ENCODE assay signal across 9 mouse cellular contexts in the genomic region with DNA sequence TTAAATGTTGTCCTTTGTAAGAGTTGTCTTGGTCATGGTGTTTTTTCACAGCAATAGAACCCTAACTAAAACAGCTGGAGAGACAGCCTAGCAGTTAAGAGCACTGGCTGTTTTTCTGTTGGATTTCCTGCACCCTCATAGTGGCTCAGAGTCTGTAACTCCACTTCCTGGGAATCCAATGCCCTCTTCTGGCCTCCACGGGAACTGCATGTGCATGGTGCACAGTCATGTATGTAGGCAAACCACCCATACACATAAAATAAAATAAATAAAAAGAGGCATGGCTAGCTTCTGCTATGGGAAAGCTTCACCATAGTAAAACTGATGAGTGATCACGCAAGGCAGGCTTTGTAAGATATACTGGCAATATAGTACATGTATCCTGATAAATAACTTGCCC. TPM values are rescaled to one million over a fixed set of nuclear protein-coding genes. Genes with fewer than 3 reads are reported as not detected.
DNase-seq lines count a peak whose midpoint lies in the region; ATAC-seq and TF ChIP-seq lines count a peak whose summit lies in the region.
"Had no signal": no experiment of that assay in that cellular context is flagged by ENCODE, and none has a peak within 500 bp of the region (broad histone marks: within the 10 kb centered on the region; RNA-seq: fewer than 3 reads in every experiment).

No protein-coding gene starts in this region.

- intact Hi-C loops in gastrocnemius, adult 2 months (cut with DNase I) = loop anchor here (2.0 kb wide), 1 partner anchor 18 kb away; the partner anchor contains the start of gene Cerk

- H3K36me3 ChIP-seq in testis, adult 2 months (ENCODE audit: control insufficient read depth, insufficient read depth, low read length) = no peaks in the 10 kb centered on the region
- H3K36me3 ChIP-seq in liver, postnatal 0 days (replicated peaks; ENCODE audit: insufficient read depth, low read length) = no peaks in the 10 kb centered on the region
- H3K36me3 ChIP-seq: stomach, embryonic 15.5 days had no signal

- TF ChIP-seq CTCF in gastrocnemius, adult 2 months (IDR thresholded peaks at IDR 0.05) = peak; percentile 77
- TF ChIP-seq CTCF in testis, adult 2 months (IDR thresholded peaks at IDR 0.05; ENCODE audit: control insufficient read depth, insufficient read depth, insufficient replicate concordance, low read depth, low read length) = peak; percentile 46; the same call in 1 of the 2 replicates
- TF ChIP-seq CTCF in liver, postnatal 0 days (IDR thresholded peaks at IDR 0.05; ENCODE audit: low read depth) = peak; percentile 80

- peak overlapping the region; percentile 79; the same call in 1 of the 2 replicates for H3K27ac ChIP-seq in gastrocnemius, adult 2 months
- no peak overlapping the region for H3K27ac ChIP-seq in testis, adult 2 months (ENCODE audit: control insufficient read depth, insufficient read depth, low read depth, low read length)
- 0 out of 2 replicates have a peak overlapping the region, but pooled peaks have one; percentile 59 for H3K27ac ChIP-seq in liver, postnatal 0 days (ENCODE audit: low read depth)
- H3K27ac ChIP-seq: stomach, embryonic 15.5 days had no signal

- H3K4me3 ChIP-seq in gastrocnemius, adult 2 months = no peak overlapping the region
- no peak overlapping the region for H3K4me3 ChIP-seq in testis, adult 2 months (ENCODE audit: control insufficient read depth, low read depth, low read length)
- no peak overlapping the region for H3K4me3 ChIP-seq in liver, postnatal 0 days (ENCODE audit: low read depth, low read length)
- H3K4me3 ChIP-seq: stomach, embryonic 15.5 days had no signal

- peaks cover 10% of the 10 kb centered on the region for H3K4me1 ChIP-seq in testis, adult 2 months (ENCODE audit: control insufficient read depth, insufficient read depth, low read length)
- H3K4me1 ChIP-seq in liver, postnatal 0 days (ENCODE audit: insufficient read depth) = peaks cover 39% of the 10 kb centered on the region

- TF ChIP-seq POLR2A in testis, adult 2 months (IDR thresholded peaks at IDR 0.05; ENCODE audit: control insufficient read depth, low read depth, low read length) = no peak

- no peak for ATAC-seq in liver, postnatal 0 days

- H3K9me3 ChIP-seq in liver, postnatal 0 days (ENCODE audit: low read length) = no peaks in the 10 kb centered on the region
- H3K9me3 ChIP-seq: stomach, embryonic 15.5 days had no signal

- H3K27me3 ChIP-seq in testis, adult 2 months (ENCODE audit: control insufficient read depth, insufficient read depth, low read length) = no peaks in the 10 kb centered on the region
- no peaks in the 10 kb centered on the region for H3K27me3 ChIP-seq in liver, postnatal 0 days (ENCODE audit: insufficient read depth, low read length)
- H3K27me3 ChIP-seq: stomach, embryonic 15.5 days had no signal

- 58% methylated on average over 2 of the region's 2 CpGs for WGBS in liver, postnatal 0 days (ENCODE audit: insufficient replicate concordance)

- peak; percentile 69 for DNase-seq in gastrocnemius, adult 2 months
- DNase-seq in gastrocnemius, postnatal 25 days = no peak
- DNase-seq in testis, postnatal 14 days (ENCODE audit: low spot score) = no peak
- DNase-seq in embryo, embryonic 10.5 days (ENCODE audit: low spot score) = peak; percentile 56
- DNase-seq in liver, postnatal 0 days = peak; percentile 79
- peak; percentile 57 to 77 for DNase-seq in spleen, postnatal 14 days (ENCODE audit: low spot score in 2 of 2)
- no peak for DNase-seq in right cerebral cortex, postnatal 36 days (ENCODE audit: low spot score in 2 of 2)

- H3K4me2 ChIP-seq in liver, postnatal 0 days (ENCODE audit: low read depth, low read length) = no peak overlapping the region
- H3K4me2 ChIP-seq: stomach, embryonic 15.5 days had no signal

- TF ChIP-seq EP300 in liver, postnatal 0 days (IDR thresholded peaks at IDR 0.05; ENCODE audit: low read depth) = no peak

- H3K9ac ChIP-seq in liver, postnatal 0 days (replicated peaks) = no peak overlapping the region
- H3K9ac ChIP-seq: stomach, embryonic 15.5 days had no signal

RNA-seq across cellular contexts. Expression of gene Tbc1d22a, which starts 9.0 kb away (rescaled TPM):
- 10 to 100 TPM; 12.4 to 16.3 TPM for total RNA-seq in gastrocnemius, adult 2 months (2021)
- total RNA-seq in gastrocnemius, postnatal 25 days (2021) = 10 to 100 TPM; 12.0 to 13.2 TPM
- polyA plus RNA-seq in testis, adult 2 months (2012; rRNA removed) = 19.5 and 23.0 TPM in 2 replicates
- polyA plus RNA-seq in liver, postnatal 0 days (2015; fragmentation: Nextera tagmentation; extraction: Ambion mirVana) = 6.0 and 6.4 TPM in 2 replicates

RNA-seq across cellular contexts. Expression of gene Cerk, which starts 19.4 kb away (rescaled TPM):
- total RNA-seq in gastrocnemius, adult 2 months (2021) = 1 to 10 TPM; 4.2 to 8.1 TPM
- total RNA-seq in gastrocnemius, postnatal 25 days (2021) = 1 to 10 TPM; 4.6 to 4.9 TPM
- polyA plus RNA-seq in testis, adult 2 months (2012; rRNA removed) = 61.5 and 61.7 TPM in 2 replicates
- 5.5 and 6.1 TPM in 2 replicates for polyA plus RNA-seq in liver, postnatal 0 days (2015; fragmentation: Nextera tagmentation; extraction: Ambion mirVana)

Comparison
In these comparisons a context has a peak if more than half of its experiments do, and no peak if none do; other contexts are left out.
1. DNase-seq: peak in gastrocnemius, adult 2 months (single experiment), embryo, embryonic 10.5 days (single experiment), liver, postnatal 0 days (single experiment) and spleen, postnatal 14 days (2 of 2); none in gastrocnemius, postnatal 25 days (single experiment), testis, postnatal 14 days (single experiment) and right cerebral cortex, postnatal 36 days (0 of 2).
2. Peak in every context shown above with its lines, with median percentiles within 50 percentile points of each other: CTCF ChIP-seq.